Mouse (Mus musculus) neural tube, embryonic 13.5 days (tissue): ENCODE measurements around the gene Rtel1. TPM values are rescaled to one million over a fixed set of nuclear protein-coding genes. Genes with fewer than 3 reads are reported as not detected.

ENCODE experiments used
- ATAC-seq: fragments of 200-750 bp; cut with Nextera tagmentation; 2 replicates; pipeline ENCODE4 v1.8.0; 2017; ENCODE audit warnings: low read depth, mild to moderate bottlenecking, moderate TSS enrichment, moderate library complexity
- H3K27ac ChIP-seq: fragments of 300-500 bp; sonication (generic); replicated peaks from 2 replicates; pipeline ENCODE4 v1.5.1; 2015; ENCODE audit warnings: moderate library complexity, mild to moderate bottlenecking, inconsistent platforms
- H3K27me3 ChIP-seq: fragments of 300-500 bp; sonication (generic); 2 replicates; pipeline ENCODE4 v1.6.1; 2015; ENCODE audit warnings: mild to moderate bottlenecking, inconsistent platforms
- H3K36me3 ChIP-seq: fragments of 300-500 bp; sonication (generic); 2 replicates; pipeline ENCODE4 v1.6.1; 2015; ENCODE audit warnings: mild to moderate bottlenecking, inconsistent platforms
- H3K4me1 ChIP-seq: fragments of 300-500 bp; sonication (generic); replicated peaks from 2 replicates; pipeline ENCODE4 v1.6.1; 2015; ENCODE audit warnings: inconsistent platforms
- H3K4me2 ChIP-seq: fragments of 300-500 bp; sonication (generic); 2 replicates; pipeline ENCODE4 v1.6.1; 2015; ENCODE audit warnings: inconsistent platforms, mild to moderate bottlenecking, moderate library complexity
- H3K4me3 ChIP-seq: fragments of 300-500 bp; sonication (generic); 2 replicates; pipeline ENCODE4 v1.5.1; 2015; ENCODE audit warnings: mild to moderate bottlenecking, inconsistent platforms
- H3K9ac ChIP-seq: fragments of 300-500 bp; sonication (generic); 2 replicates; pipeline ENCODE4 v1.6.1; 2015; ENCODE audit warnings: moderate library complexity, mild to moderate bottlenecking, inconsistent platforms
- H3K9me3 ChIP-seq: fragments of 300-500 bp; sonication (generic); 2 replicates; pipeline ENCODE4 v1.6.1; 2016; ENCODE audit warnings: inconsistent platforms
- WGBS: fragments of 180-500 bp; shearing (Covaris S2); methylation state at CpG from one replicate; pipeline ENCODE4 v1.1.7; 2015; 5-methylcytosine and 5-hydroxymethylcytosine counted together
- polyA plus RNA-seq: library from polyadenylated mRNA; unstranded; fragments of >200 nt; fragmentation: Nextera tagmentation; extraction: Ambion mirVana; gene quantifications from 2 replicates; pipeline ENCODE4 v1.2.1, GENCODE M21; 2015

The Rtel1 gene
- polyA plus RNA-seq, 1 experiment from 2014 or later, result 28.8 TPM

DNA sequence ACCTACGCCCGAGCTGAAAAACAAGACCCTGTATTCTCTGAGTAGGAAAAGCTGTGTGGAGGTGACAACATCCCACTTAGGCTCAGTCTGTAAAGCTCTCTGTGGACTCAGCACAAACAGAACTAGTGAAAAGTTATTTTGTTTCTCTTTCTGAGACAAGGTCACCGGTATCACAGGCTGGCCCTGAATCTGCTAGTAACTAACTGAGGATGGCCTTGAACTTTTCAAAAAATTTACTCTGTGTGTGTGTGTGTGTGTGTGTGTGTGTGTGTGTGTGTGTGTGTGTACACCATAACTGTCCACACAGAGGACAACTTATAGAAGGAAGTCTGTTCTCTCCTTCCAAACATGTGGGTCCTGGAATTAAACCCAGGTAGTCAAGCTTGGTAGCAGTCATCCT lies 74.5 kb downstream of the Rtel1 start:
- Histone ChIP-seq H3K9ac (no peak overlapping the region), H3K4me1 (peaks cover 8% of the 10 kb centered on the region; the same call in 1 of the 2 replicates), H3K36me3 (peaks cover 37% of the 10 kb centered on the region), H3K4me3 (no peak overlapping the region), H3K4me2 (no peak overlapping the region), H3K27me3 (no peaks in the 10 kb centered on the region), H3K27ac (no peak overlapping the region), H3K9me3 (no peaks in the 10 kb centered on the region)
- 98% methylated on average over 3 of the region's 3 CpGs for WGBS
- no peak for ATAC-seq

DNA sequence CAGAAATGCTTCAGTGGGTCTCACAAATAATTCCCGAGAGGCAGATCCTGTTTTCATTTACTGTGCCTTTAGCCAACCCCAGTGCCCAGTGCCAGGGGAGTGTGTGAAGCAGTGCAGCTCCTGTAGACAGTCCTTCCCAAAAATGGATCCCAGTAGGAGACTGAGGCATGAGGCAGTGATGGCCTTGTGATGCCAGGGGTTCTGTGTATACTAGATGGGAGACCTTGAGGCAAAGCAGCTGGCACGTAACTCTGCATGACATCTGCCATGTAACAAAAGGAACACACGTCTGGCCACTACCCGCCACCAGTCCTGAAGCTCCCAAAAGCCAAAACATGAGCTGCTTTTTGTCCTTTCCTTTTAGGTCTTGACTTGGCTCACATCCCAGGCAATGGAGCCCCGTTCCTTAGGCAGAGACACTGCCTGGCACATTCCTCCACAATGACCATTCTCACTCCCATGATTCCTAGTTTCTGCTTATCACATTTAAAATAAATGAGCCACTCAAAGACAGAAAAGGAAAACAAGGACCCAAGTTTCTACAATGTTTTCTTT lies 77.7 kb downstream of the Rtel1 start:
- no peak for ATAC-seq
- Histone ChIP-seq H3K9ac (no peak overlapping the region), H3K9me3 (no peaks in the 10 kb centered on the region), H3K4me3 (no peak overlapping the region), H3K4me2 (no peak overlapping the region), H3K36me3 (peaks cover 17% of the 10 kb centered on the region), H3K4me1 (peaks cover 8% of the 10 kb centered on the region; the same call in 1 of the 2 replicates), H3K27ac (no peak overlapping the region; the same call in 1 of the 2 replicates), H3K27me3 (no peaks in the 10 kb centered on the region)
- 61% methylated on average over 5 of the region's 5 CpGs for WGBS

- no peak overlapping the region for H3K4me3 ChIP-seq
- no peak overlapping the region for H3K9ac ChIP-seq
- H3K27ac ChIP-seq, result no peak overlapping the region
- no peaks in the 10 kb centered on the region for H3K9me3 ChIP-seq
- ATAC-seq, result no peak
- no peak overlapping the region for H3K4me2 ChIP-seq
- H3K27me3 ChIP-seq, result no peaks in the 10 kb centered on the region
- 13% methylated on average over 1 of the region's 1 CpGs for WGBS
- peaks cover 8% of the 10 kb centered on the region; the same call in 1 of the 2 replicates for H3K4me1 ChIP-seq
- H3K36me3 ChIP-seq, result 0 out of 2 replicates have a peak, but pooled peaks cover 6% of the 10 kb centered on the region
These were observed 82.0 kb downstream of the Rtel1 start for GRCm38 (mm10) chr2:181401497-181401896.

- Histone ChIP-seq H3K4me3 (no peak overlapping the region), H3K36me3 (0 out of 2 replicates have a peak, but pooled peaks cover 6% of the 10 kb centered on the region), H3K4me1 (no peaks in the 10 kb centered on the region), H3K9me3 (no peaks in the 10 kb centered on the region), H3K9ac (no peak overlapping the region), H3K4me2 (no peak overlapping the region), H3K27me3 (no peaks in the 10 kb centered on the region), H3K27ac (no peak overlapping the region)
- no peak for ATAC-seq
- WGBS, result 85% methylated on average over 3 of the region's 3 CpGs
These were observed 84.2 kb downstream of the Rtel1 start for GRCm38 (mm10) chr2:181403722-181404121.

Other genes with a start within 250 kb of the Rtel1 start
- gene Kcnq2, start 184.4 kb upstream of the Rtel1 start, polyA plus RNA-seq, result 43.9 TPM in 2 replicates
- gene Eef1a2, start 162.7 kb upstream of the Rtel1 start, polyA plus RNA-seq, result 7.7 and 8.9 TPM in 2 replicates
- 331 and 431 TPM in 2 replicates for gene Ppdpf, start 132.5 kb upstream of the Rtel1 start, polyA plus RNA-seq
- gene Ptk6, start 117.0 kb upstream of the Rtel1 start, polyA plus RNA-seq, result not detected in 2 replicates
- gene Srms, start 106.6 kb upstream of the Rtel1 start, polyA plus RNA-seq, result 0.14 and 0.22 TPM in 2 replicates
- gene Fndc11, start 99.7 kb upstream of the Rtel1 start, polyA plus RNA-seq, result not detected in 2 replicates
- 0.22 and 0.32 TPM in 2 replicates for gene Helz2, start 77.7 kb upstream of the Rtel1 start, polyA plus RNA-seq
- gene Gmeb2, start 31.7 kb upstream of the Rtel1 start, polyA plus RNA-seq, result 15.1 and 15.4 TPM in 2 replicates
- 1,090 and 1,260 TPM in 2 replicates for gene Stmn3, start 5.2 kb upstream of the Rtel1 start, polyA plus RNA-seq
- 61.4 and 67.4 TPM in 2 replicates for gene Zgpat, start 45.2 kb downstream of the Rtel1 start, polyA plus RNA-seq
- 82.6 and 85.9 TPM in 2 replicates for gene Arfrp1, start 45.7 kb downstream of the Rtel1 start, polyA plus RNA-seq
- gene Lime1, start 60.3 kb downstream of the Rtel1 start, polyA plus RNA-seq, result 41.3 and 41.4 TPM in 2 replicates
- gene Zbtb46, start 139.7 kb downstream of the Rtel1 start, polyA plus RNA-seq, result 21.1 and 22.0 TPM in 2 replicates
- gene Abhd16b, start 173.5 kb downstream of the Rtel1 start, polyA plus RNA-seq, result 0.11 TPM in 1 of 2 replicates, not detected in the other
- 107 and 114 TPM in 2 replicates for gene Tpd52l2, start 177.4 kb downstream of the Rtel1 start, polyA plus RNA-seq
- 192 and 214 TPM in 2 replicates for gene Dnajc5, start 200.7 kb downstream of the Rtel1 start, polyA plus RNA-seq